Mouse (Mus musculus) kidney, adult 2 months (tissue): ENCODE measurements around the gene Entpd6. TPM values are rescaled to one million over a fixed set of nuclear protein-coding genes. Genes with fewer than 3 reads are reported as not detected.

Source experiments
- DNase-seq: peaks from one replicate; pipeline ENCODE4 v3.0.0; 2021
- H3K27ac ChIP-seq: fragments of 200-500 bp; 2 replicates; pipeline ENCODE4 v1.5.1; 2012; ENCODE audit warnings: low read depth, low read length, control low read depth, inconsistent platforms; ENCODE audit not compliant: insufficient read depth
- H3K27me3 ChIP-seq: fragments of 200-500 bp; replicated peaks from 2 replicates; pipeline ENCODE4 v1.6.1; 2012; ENCODE audit warnings: mild to moderate bottlenecking, moderate library complexity, low read length, inconsistent platforms; ENCODE audit not compliant: control insufficient read depth, insufficient read depth
- H3K36me3 ChIP-seq: fragments of 200-500 bp; 2 replicates; pipeline ENCODE4 v1.6.1; 2012; ENCODE audit warnings: mild to moderate bottlenecking, moderate library complexity, low read length, inconsistent platforms; ENCODE audit not compliant: control insufficient read depth, insufficient read depth
- H3K4me1 ChIP-seq: fragments of 200-500 bp; 2 replicates; pipeline ENCODE4 v1.6.1; 2011; ENCODE audit warnings: low read length; ENCODE audit not compliant: control insufficient read depth, insufficient read depth
- H3K4me3 ChIP-seq: fragments of 200-500 bp; 2 replicates; pipeline ENCODE4 v1.5.1; 2011; ENCODE audit warnings: mild to moderate bottlenecking, low read depth, low read length, control low read depth; ENCODE audit not compliant: insufficient read depth
- CTCF ChIP-seq: fragments of 200-500 bp; conservative IDR thresholded peaks from 2 replicates; pipeline ENCODE4 v1.5.1; 2011; ENCODE audit warnings: low read depth, mild to moderate bottlenecking, control low read depth, low read length, moderate library complexity, mixed read lengths; ENCODE audit not compliant: insufficient read depth, insufficient read length
- POLR2A ChIP-seq: fragments of 200-500 bp; IDR thresholded peaks from one replicate; pipeline ENCODE4 v1.6.1; 2011; ENCODE audit warnings: low read depth, low read length, control low read depth
- WGBS: fragments of 180-500 bp; shearing (Covaris S2); methylation state at CpG from one replicate; pipeline ENCODE4 v1.1.7; 2018; 5-methylcytosine and 5-hydroxymethylcytosine counted together
- polyA plus RNA-seq: library from polyadenylated mRNA; depleted of rRNA; stranded (reverse); fragments of >200 nt; gene quantifications from 2 replicates; pipeline ENCODE4 v1.2.3, GENCODE M21; 2012

Entpd6 gene
- polyA plus RNA-seq, 1 experiment: 22.0 TPM

DNA sequence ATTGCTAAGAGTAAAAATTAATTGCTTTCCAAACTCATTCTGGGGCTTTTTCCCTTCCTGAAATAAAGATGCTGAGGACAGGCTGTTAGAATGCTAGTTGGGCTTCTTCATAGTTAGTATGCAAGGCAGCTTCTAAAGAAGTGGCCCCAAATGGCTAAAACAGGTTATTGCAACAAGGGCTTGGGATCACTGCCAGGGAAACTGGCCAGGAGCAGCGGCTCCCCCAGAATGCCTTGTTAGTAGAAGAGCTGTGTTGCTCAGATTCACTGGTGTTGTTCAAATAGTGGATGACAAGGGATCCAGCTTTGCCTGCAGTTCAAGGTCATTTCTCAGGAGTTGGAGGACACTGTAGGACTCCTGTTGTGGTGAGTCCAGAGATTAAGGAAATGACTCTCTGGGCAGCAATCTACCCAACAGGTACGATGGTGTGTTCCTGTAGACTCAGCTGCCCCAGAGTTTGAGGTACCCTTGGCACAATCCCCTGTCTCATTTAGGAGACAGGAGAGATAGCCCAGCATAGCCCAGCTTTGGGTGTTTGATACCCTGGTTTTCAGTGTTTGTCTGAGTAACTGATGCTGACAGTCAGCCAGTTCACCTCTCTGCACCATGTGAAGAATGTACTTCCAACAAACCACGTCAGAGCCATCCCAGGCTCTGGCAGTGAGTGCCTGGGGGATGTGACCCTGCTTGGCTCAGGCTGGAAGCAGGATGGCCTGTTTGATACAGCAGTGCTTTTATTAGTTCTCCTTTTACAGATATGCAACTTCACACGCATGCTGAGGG is 40.1 kb downstream of the Entpd6 start:
- H3K4me3 ChIP-seq: no peak overlapping the region
- H3K27ac ChIP-seq: no peak overlapping the region
- H3K27me3 ChIP-seq: no peaks in the 10 kb centered on the region
- H3K36me3 ChIP-seq: no peaks in the 10 kb centered on the region
- H3K4me1 ChIP-seq: peaks cover 5% of the 10 kb centered on the region; the same call in 1 of the 2 replicates
- 43% methylated on average over 4 of the region's 4 CpGs for WGBS
- no peak for TF ChIP-seq CTCF
- no peak for TF ChIP-seq POLR2A
- peak; percentile 86 for DNase-seq

GRCm38 (mm10) chr2:150793320-150793719 is 44.5 kb downstream of the Entpd6 start:
- WGBS: 65% methylated on average over 4 of the region's 4 CpGs
- no peak for TF ChIP-seq POLR2A
- no peak for TF ChIP-seq CTCF
- no peaks in the 10 kb centered on the region for H3K27me3 ChIP-seq
- peaks cover 2% of the 10 kb centered on the region; the same call in 1 of the 2 replicates for H3K4me1 ChIP-seq
- no peak overlapping the region for H3K27ac ChIP-seq
- H3K4me3 ChIP-seq: no peak overlapping the region
- no peaks in the 10 kb centered on the region; the same call in 1 of the 2 replicates for H3K36me3 ChIP-seq
- DNase-seq: no peak

- H3K27ac ChIP-seq: no peak overlapping the region
- H3K36me3 ChIP-seq: no peaks in the 10 kb centered on the region; the same call in 1 of the 2 replicates
- H3K4me1 ChIP-seq: no peaks in the 10 kb centered on the region
- 68% methylated on average over 7 of the region's 7 CpGs for WGBS
- no peak overlapping the region for H3K4me3 ChIP-seq
- no peak for DNase-seq
- no peaks in the 10 kb centered on the region for H3K27me3 ChIP-seq
- TF ChIP-seq POLR2A: no peak
- no peak for TF ChIP-seq CTCF
Observed at GRCm38 (mm10) chr2:150798084-150798483, 49.2 kb downstream of the Entpd6 start.

GRCm38 (mm10) chr2:150800616-150801015 is 51.8 kb downstream of the Entpd6 start:
- no peak for TF ChIP-seq CTCF
- no peak for TF ChIP-seq POLR2A
- no peak overlapping the region for H3K4me3 ChIP-seq
- no peaks in the 10 kb centered on the region for H3K36me3 ChIP-seq
- no peaks in the 10 kb centered on the region for H3K4me1 ChIP-seq
- 71% methylated on average over 5 of the region's 5 CpGs for WGBS
- H3K27ac ChIP-seq: no peak overlapping the region
- no peaks in the 10 kb centered on the region for H3K27me3 ChIP-seq
- DNase-seq: no peak

- peak; percentile 40 for DNase-seq
- H3K27me3 ChIP-seq: no peaks in the 10 kb centered on the region
- TF ChIP-seq POLR2A (no peak), CTCF (0 out of 2 replicates have a peak, but pooled peaks have one; percentile 22)
- H3K27ac ChIP-seq: no peak overlapping the region
- no peaks in the 10 kb centered on the region for H3K4me1 ChIP-seq
- WGBS: 92% methylated on average over 1 of the region's 1 CpGs
- H3K36me3 ChIP-seq: no peaks in the 10 kb centered on the region
- H3K4me3 ChIP-seq: no peak overlapping the region
Observed at GRCm38 (mm10) chr2:150803035-150803434, 54.2 kb downstream of the Entpd6 start.

DNA sequence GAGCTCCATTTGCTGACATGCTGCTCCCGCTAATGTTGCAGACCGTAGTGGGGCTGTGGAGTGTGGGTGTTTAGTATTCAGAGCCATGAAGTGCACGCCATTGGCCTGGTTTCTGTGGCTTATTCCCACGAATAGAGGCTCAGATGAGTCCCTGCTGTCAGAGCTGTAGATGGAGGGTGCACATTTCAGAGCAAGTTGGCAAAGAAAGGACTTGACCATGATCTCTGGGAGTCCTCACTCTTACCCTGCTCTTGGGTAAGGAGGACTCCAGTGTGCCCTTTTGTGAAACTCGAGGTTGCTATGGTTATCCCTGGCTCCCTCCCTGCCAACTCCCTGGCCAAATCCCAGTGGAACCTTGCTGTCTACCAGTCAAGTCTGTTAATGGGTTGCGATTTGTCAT is 59.5 kb downstream of the Entpd6 start:
- DNase-seq: no peak
- Histone ChIP-seq H3K36me3 (no peaks in the 10 kb centered on the region), H3K27me3 (no peaks in the 10 kb centered on the region), H3K4me3 (no peak overlapping the region), H3K27ac (no peak overlapping the region), H3K4me1 (no peaks in the 10 kb centered on the region)
- TF ChIP-seq CTCF: no peak
- no peak for TF ChIP-seq POLR2A
- WGBS: 81% methylated on average over 6 of the region's 6 CpGs

- DNase-seq: no peak
- WGBS: 94% methylated on average over 6 of the region's 6 CpGs
- no peak overlapping the region for H3K4me3 ChIP-seq
- no peaks in the 10 kb centered on the region for H3K36me3 ChIP-seq
- H3K4me1 ChIP-seq: no peaks in the 10 kb centered on the region
- no peak overlapping the region for H3K27ac ChIP-seq
- TF ChIP-seq POLR2A: no peak
- TF ChIP-seq CTCF: no peak
- no peaks in the 10 kb centered on the region for H3K27me3 ChIP-seq
Observed at GRCm38 (mm10) chr2:150808812-150809211, 60.0 kb downstream of the Entpd6 start.
